Mouse (Mus musculus): Measurements from ENCODE around the gene Slc35f3. TPM values are rescaled to one million over a fixed set of nuclear protein-coding genes. Genes with fewer than 3 reads are reported as not detected.
"Not testable (repeated sequence)": the region's sequence is repeated elsewhere in the genome, so short reads cannot be mapped to it uniquely, and the experiment has no call there.

Slc35f3 gene
- polyA plus RNA-seq, 1 experiment from 2014 or later = 0.83 TPM

DNA sequence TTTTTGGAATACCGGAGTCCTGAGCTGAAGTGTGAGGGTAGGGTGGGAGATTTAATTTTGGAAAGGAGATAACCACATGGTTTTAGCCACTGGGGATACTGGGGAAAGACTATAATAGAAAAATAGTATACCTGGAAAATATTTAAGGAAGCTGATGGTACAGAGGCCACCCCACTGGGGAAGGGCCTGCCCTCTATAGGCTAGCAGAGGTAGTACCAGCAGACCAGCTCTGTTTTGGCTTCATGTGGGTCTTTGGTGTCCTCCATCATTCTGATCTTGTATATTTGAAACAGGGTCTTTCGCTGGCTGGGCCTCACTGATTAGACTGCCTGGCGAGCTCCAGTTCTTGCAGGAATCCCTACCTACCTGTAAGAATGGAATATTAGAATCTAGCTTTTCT, 100.0 kb downstream of the Slc35f3 start:
- no peaks in the 10 kb centered on the region for H3K4me1 ChIP-seq (ENCODE audit: control insufficient read depth, insufficient read depth, low read length)
- 81% methylated on average over 3 of the region's 3 CpGs for WGBS
- H3K9ac ChIP-seq (ENCODE audit: low read depth, low read length) = no peak overlapping the region
- ATAC-seq (ENCODE audit: low FRiP score, low TSS enrichment) = no peak
- H3K9me3 ChIP-seq (ENCODE audit: control insufficient read depth, low read length) = no peaks in the 10 kb centered on the region
- H3K27ac ChIP-seq (ENCODE audit: low read depth, low read length) = no peak overlapping the region
- H3K4me3 ChIP-seq (ENCODE audit: low read length) = no peak overlapping the region
- 0 out of 2 replicates have a peak, but pooled peaks cover 3% of the 10 kb centered on the region for H3K27me3 ChIP-seq (ENCODE audit: control insufficient read depth, insufficient read depth, low read length)
- no peaks in the 10 kb centered on the region for H3K36me3 ChIP-seq (ENCODE audit: control insufficient read depth, insufficient read depth, low read length)
- H3K4me2 ChIP-seq (replicated peaks; ENCODE audit: low read depth, low read length) = no peak overlapping the region

DNA sequence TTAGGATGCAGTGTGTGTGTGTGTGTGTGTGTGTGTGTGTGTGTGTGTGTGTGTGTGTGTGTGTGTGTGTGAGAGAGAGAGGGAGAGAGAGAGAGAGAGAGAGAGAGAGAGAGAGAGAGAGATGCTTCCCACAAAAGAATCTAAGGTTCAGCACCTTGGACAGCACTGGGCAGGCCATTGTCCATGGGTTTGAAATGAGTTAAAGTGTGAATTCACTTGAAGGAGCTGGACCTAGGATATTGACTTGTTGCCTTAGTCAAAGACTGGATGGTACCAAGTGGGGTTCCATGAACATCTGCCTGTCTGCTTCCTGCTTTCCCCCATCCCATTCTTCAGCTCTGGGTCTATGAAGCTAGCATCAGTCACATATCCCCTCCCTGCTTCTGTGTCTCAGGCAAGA, 106.2 kb downstream of the Slc35f3 start:
- H3K4me1 ChIP-seq (ENCODE audit: control insufficient read depth, insufficient read depth, low read length); H3K4me2 ChIP-seq (replicated peaks; ENCODE audit: low read depth, low read length); ATAC-seq (ENCODE audit: low FRiP score, low TSS enrichment); H3K9ac ChIP-seq (ENCODE audit: low read depth, low read length); H3K36me3 ChIP-seq (ENCODE audit: control insufficient read depth, insufficient read depth, low read length); H3K9me3 ChIP-seq (ENCODE audit: control insufficient read depth, low read length); H3K27ac ChIP-seq (ENCODE audit: low read depth, low read length); H3K27me3 ChIP-seq (ENCODE audit: control insufficient read depth, insufficient read depth, low read length); H3K4me3 ChIP-seq (ENCODE audit: low read length): not testable (repeated sequence)

DNA sequence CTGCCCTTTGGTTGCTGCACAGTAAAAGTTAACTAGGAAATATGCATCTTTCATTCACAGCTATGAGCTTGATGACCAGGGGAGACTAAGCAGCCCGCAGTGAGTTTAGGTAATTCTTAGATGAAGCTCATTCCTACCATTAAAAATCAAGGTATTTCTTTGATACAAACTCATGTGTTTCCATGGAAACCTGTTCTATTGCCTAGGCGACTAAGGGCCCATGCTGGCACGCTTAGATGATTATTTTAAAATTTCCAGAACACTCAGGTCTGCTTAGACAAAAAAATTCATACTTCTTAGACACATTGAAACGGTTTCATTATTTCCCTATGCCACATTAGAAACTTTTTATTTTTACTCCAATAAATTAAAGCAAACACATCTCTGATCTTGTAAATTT, 106.7 kb downstream of the Slc35f3 start:
- WGBS = 73% methylated on average over 4 of the region's 4 CpGs
- Histone ChIP-seq H3K4me1 (ENCODE audit: control insufficient read depth, insufficient read depth, low read length) (no peaks in the 10 kb centered on the region), H3K36me3 (ENCODE audit: control insufficient read depth, insufficient read depth, low read length) (no peaks in the 10 kb centered on the region), H3K9me3 (ENCODE audit: control insufficient read depth, low read length) (no peaks in the 10 kb centered on the region), H3K27ac (ENCODE audit: low read depth, low read length) (no peak overlapping the region), H3K9ac (ENCODE audit: low read depth, low read length) (no peak overlapping the region), H3K27me3 (ENCODE audit: control insufficient read depth, insufficient read depth, low read length) (0 out of 2 replicates have a peak, but pooled peaks cover 3% of the 10 kb centered on the region), H3K4me2 (replicated peaks; ENCODE audit: low read depth, low read length) (no peak overlapping the region), H3K4me3 (ENCODE audit: low read length) (no peak overlapping the region)
- no peak for ATAC-seq (ENCODE audit: low FRiP score, low TSS enrichment)

DNA sequence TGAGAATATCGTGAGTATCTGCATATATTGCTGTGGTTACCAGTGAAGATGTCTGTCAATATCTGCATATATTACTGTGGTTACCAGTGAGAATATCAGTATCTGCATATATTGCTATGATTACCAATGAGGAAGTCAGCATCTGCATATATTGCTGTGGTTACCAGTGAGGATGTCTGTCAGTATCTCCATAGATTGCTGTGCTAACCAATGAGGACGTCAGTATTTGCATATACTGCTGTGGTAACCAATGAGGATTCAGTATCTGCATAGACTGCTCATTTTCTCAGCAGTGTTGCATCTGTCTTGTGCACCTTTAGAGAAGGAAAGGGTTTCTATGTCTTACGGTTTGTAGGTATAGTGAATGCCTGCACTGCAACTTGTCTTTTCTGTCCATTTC, 122.5 kb downstream of the Slc35f3 start:
- H3K4me2 ChIP-seq (replicated peaks; ENCODE audit: low read depth, low read length) = no peak overlapping the region
- H3K27ac ChIP-seq (ENCODE audit: low read depth, low read length) = no peak overlapping the region
- no peaks in the 10 kb centered on the region for H3K27me3 ChIP-seq (ENCODE audit: control insufficient read depth, insufficient read depth, low read length)
- H3K9ac ChIP-seq (ENCODE audit: low read depth, low read length) = no peak overlapping the region
- 84% methylated on average over 3 of the region's 3 CpGs for WGBS
- no peaks in the 10 kb centered on the region for H3K9me3 ChIP-seq (ENCODE audit: control insufficient read depth, low read length)
- H3K4me3 ChIP-seq (ENCODE audit: low read length) = no peak overlapping the region
- no peak for ATAC-seq (ENCODE audit: low FRiP score, low TSS enrichment)
- H3K36me3 ChIP-seq (ENCODE audit: control insufficient read depth, insufficient read depth, low read length) = peaks cover 12% of the 10 kb centered on the region
- H3K4me1 ChIP-seq (ENCODE audit: control insufficient read depth, insufficient read depth, low read length) = peaks cover 8% of the 10 kb centered on the region; the same call in 1 of the 2 replicates

DNA sequence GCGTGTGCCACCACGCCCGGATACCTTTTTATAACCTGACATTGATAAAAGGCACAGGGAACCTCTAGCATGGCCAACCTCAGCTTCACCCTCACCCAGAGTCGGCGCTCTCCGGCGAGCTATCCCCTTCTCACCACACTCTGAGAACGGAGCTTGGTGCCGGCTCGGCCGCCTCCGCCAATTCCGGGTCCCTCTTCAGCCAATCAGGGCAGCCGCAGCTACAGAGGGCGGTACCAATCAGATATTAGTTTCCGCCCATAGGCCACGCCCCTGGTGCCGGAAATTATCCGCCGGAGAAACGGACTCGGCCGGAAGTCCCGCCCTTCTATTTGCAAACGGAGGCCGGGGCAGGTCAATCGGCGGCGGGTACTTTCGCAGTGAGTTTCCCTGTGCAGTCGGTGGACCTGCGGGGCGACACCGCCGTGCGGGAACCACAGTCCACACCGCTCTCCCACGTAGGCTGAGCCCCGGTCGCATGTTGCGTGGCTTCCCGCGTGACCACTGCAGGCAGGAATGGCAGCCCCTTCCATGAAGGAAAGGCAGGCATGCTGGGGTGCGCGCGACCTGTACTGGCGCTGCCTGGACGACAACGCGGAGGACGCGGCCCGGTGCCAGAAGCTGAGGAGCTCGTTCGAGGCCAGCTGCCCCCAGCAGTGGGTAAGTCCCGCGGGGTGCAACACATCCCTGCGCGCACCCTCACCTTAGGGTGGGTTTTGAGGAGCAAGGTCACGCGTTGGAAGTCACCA, 124.0 kb downstream of the Slc35f3 start, which contains the start of gene Coa6:
Gene Coa6, plus strand, starts transcription at position 342 of the 746 bp plus-strand sequence.
- Histone ChIP-seq H3K4me3 (ENCODE audit: low read length) (peak within 1 kb of the TSS; percentile 69), H3K4me1 (ENCODE audit: control insufficient read depth, insufficient read depth, low read length) (peaks cover 8% of the 10 kb centered on the region; the same call in 1 of the 2 replicates), H3K27me3 (ENCODE audit: control insufficient read depth, insufficient read depth, low read length) (no peaks in the 10 kb centered on the region), H3K9me3 (ENCODE audit: control insufficient read depth, low read length) (no peaks in the 10 kb centered on the region), H3K9ac (ENCODE audit: low read depth, low read length) (peak within 1 kb of the TSS; percentile 71), H3K36me3 (ENCODE audit: control insufficient read depth, insufficient read depth, low read length) (peaks cover 27% of the 10 kb centered on the region), H3K27ac (ENCODE audit: low read depth, low read length) (peak within 1 kb of the TSS; percentile 30; the same call in 1 of the 2 replicates), H3K4me2 (replicated peaks; ENCODE audit: low read depth, low read length) (peak within 1 kb of the TSS; percentile 82)
- under 1% methylated on average over 61 of the region's 61 CpGs for WGBS
- peak; percentile 99 for ATAC-seq (ENCODE audit: low FRiP score, low TSS enrichment)

DNA sequence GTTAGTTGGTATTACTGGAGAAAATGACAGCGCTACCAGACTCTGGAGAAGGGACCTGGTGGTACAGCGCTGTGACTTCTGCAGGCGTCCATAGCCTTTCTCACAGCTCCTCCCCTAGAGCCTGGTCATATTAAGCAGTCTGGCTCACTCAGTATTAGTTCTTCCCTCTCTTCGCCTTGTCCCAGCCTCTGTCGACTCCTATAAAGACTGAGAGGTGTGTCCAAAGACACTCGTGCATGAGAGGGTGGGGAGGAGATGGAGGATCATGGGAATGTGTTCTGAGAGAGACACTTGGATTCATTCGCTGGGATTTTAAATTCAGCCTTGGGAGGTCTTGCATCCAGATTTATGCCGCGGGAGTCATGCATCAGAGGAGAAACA, 124.6 kb downstream of the Slc35f3 start:
- ATAC-seq (ENCODE audit: low FRiP score, low TSS enrichment) = peak; percentile 63
- peak overlapping the region; percentile 69 for H3K4me3 ChIP-seq (ENCODE audit: low read length)
- WGBS = 5% methylated on average over 9 of the region's 9 CpGs

DNA sequence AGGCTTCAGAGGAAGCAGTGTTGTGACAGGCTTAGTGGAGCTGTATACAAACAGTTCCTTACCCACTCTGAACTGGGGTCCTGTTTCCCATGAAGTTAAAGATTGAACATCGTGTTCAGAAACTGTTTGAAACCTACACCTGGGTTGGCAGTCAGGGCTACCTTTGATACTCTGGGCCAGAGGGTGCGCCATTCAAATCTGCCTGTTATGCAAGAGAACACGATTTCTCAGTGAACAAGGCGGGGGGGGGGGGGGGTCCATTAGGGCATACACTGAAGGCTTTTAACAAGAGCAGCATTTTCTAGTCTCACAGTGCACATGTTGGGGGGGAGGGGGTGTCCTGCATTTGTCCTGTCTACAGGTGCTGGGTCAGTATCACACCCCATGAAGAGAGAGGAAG, 125.8 kb downstream of the Slc35f3 start:
- H3K9ac ChIP-seq (ENCODE audit: low read depth, low read length) = no peak overlapping the region
- no peaks in the 10 kb centered on the region for H3K27me3 ChIP-seq (ENCODE audit: control insufficient read depth, insufficient read depth, low read length)
- WGBS = 87% methylated on average over 4 of the region's 4 CpGs
- H3K4me1 ChIP-seq (ENCODE audit: control insufficient read depth, insufficient read depth, low read length) = peaks cover 8% of the 10 kb centered on the region; the same call in 1 of the 2 replicates
- no peak overlapping the region for H3K4me3 ChIP-seq (ENCODE audit: low read length)
- no peak overlapping the region for H3K27ac ChIP-seq (ENCODE audit: low read depth, low read length)
- H3K36me3 ChIP-seq (ENCODE audit: control insufficient read depth, insufficient read depth, low read length) = peaks cover 46% of the 10 kb centered on the region
- no peak overlapping the region for H3K4me2 ChIP-seq (replicated peaks; ENCODE audit: low read depth, low read length)
- no peaks in the 10 kb centered on the region for H3K9me3 ChIP-seq (ENCODE audit: control insufficient read depth, low read length)
- ATAC-seq (ENCODE audit: low FRiP score, low TSS enrichment) = no peak

More for the DNA sequence above, 124.6 kb downstream of the Slc35f3 start:
- Histone ChIP-seq H3K9ac (ENCODE audit: low read depth, low read length) (peak overlapping the region; percentile 71), H3K9me3 (ENCODE audit: control insufficient read depth, low read length) (no peaks in the 10 kb centered on the region), H3K4me2 (replicated peaks; ENCODE audit: low read depth, low read length) (peak overlapping the region; percentile 82), H3K4me1 (ENCODE audit: control insufficient read depth, insufficient read depth, low read length) (peaks cover 8% of the 10 kb centered on the region; the same call in 1 of the 2 replicates), H3K36me3 (ENCODE audit: control insufficient read depth, insufficient read depth, low read length) (peaks cover 33% of the 10 kb centered on the region), H3K27me3 (ENCODE audit: control insufficient read depth, insufficient read depth, low read length) (no peaks in the 10 kb centered on the region), H3K27ac (ENCODE audit: low read depth, low read length) (peak overlapping the region; percentile 30; the same call in 1 of the 2 replicates)

DNA sequence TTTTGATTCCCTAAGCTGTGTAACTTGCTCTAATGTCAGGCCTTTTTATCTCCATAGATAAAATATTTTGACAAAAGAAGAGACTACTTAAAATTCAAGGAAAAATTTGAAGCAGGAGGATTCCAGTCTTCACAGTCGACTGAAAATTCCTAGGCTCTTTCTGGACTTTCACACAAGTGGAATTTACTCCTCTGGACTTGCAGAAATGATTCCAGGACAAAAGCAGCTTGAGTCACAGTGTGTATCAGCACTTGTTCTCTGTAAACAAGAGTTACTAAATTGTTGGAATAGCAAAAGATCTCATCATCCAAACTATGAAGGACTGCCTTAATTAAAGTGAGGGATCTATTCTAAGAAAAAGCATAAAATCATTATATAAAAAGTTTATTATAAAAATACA, 126.6 kb downstream of the Slc35f3 start:
- Histone ChIP-seq H3K9ac (ENCODE audit: low read depth, low read length) (no peak overlapping the region), H3K4me3 (ENCODE audit: low read length) (no peak overlapping the region), H3K4me2 (replicated peaks; ENCODE audit: low read depth, low read length) (no peak overlapping the region), H3K36me3 (ENCODE audit: control insufficient read depth, insufficient read depth, low read length) (peaks cover 53% of the 10 kb centered on the region), H3K27ac (ENCODE audit: low read depth, low read length) (no peak overlapping the region), H3K9me3 (ENCODE audit: control insufficient read depth, low read length) (no peaks in the 10 kb centered on the region), H3K27me3 (ENCODE audit: control insufficient read depth, insufficient read depth, low read length) (no peaks in the 10 kb centered on the region), H3K4me1 (ENCODE audit: control insufficient read depth, insufficient read depth, low read length) (peaks cover 8% of the 10 kb centered on the region; the same call in 1 of the 2 replicates)
- 84% methylated on average over 1 of the region's 1 CpGs for WGBS
- ATAC-seq (ENCODE audit: low FRiP score, low TSS enrichment) = no peak

DNA sequence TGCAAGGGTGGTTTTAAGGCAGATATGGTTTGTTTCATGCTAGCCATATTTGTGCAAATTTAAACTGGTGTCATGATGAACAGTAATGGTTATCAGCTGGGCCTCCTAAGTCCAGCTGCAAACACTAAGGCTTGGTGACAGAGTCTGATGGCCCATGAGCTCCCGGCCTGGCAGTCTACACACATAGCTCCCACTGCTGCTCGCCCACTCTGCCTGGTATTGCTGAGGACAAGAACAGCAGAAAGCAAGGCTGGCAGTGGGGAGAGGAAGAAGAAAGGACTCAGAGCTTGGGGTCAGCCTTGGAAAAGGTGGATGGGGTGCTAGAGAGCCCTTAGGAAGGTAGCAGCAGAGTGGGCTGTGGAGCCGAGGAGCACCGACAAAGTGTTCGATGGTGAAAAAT, 131.3 kb downstream of the Slc35f3 start:
- H3K4me1 ChIP-seq (ENCODE audit: control insufficient read depth, insufficient read depth, low read length) = no peaks in the 10 kb centered on the region
- H3K4me3 ChIP-seq (ENCODE audit: low read length) = no peak overlapping the region
- H3K9me3 ChIP-seq (ENCODE audit: control insufficient read depth, low read length) = no peaks in the 10 kb centered on the region
- H3K27me3 ChIP-seq (ENCODE audit: control insufficient read depth, insufficient read depth, low read length) = no peaks in the 10 kb centered on the region
- H3K9ac ChIP-seq (ENCODE audit: low read depth, low read length) = no peak overlapping the region
- no peak overlapping the region for H3K27ac ChIP-seq (ENCODE audit: low read depth, low read length)
- H3K36me3 ChIP-seq (ENCODE audit: control insufficient read depth, insufficient read depth, low read length) = peaks cover 88% of the 10 kb centered on the region
- WGBS = 96% methylated on average over 5 of the region's 5 CpGs
- ATAC-seq (ENCODE audit: low FRiP score, low TSS enrichment) = no peak
- no peak overlapping the region for H3K4me2 ChIP-seq (replicated peaks; ENCODE audit: low read depth, low read length)
